Mouse (Mus musculus) heart, postnatal 4 days (tissue): Measurements from ENCODE around the gene Phf11d. TPM values are rescaled to one million over a fixed set of nuclear protein-coding genes. Genes with fewer than 3 reads are reported as not detected.
"Not testable (repeated sequence)": the region's sequence is repeated elsewhere in the genome, so short reads cannot be mapped to it uniquely, and the experiment has no call there.

Experiments
- DNase-seq: peaks from one replicate; pipeline ENCODE4 v3.0.0; 2021
- total RNA-seq, 2 experiments: library from RNA; stranded (reverse); gene quantifications; 2 replicates each; pipeline ENCODE4 v1.2.3; 2021

Phf11d gene
- 1 to 10 TPM; 5.6 to 6.2 TPM for total RNA-seq

- peak; percentile 52 for DNase-seq
Observed at GRCm38 (mm10) chr14:59365244-59365644, at the start of gene Phf11d. TSS of gene Phf11d (minus strand) at chr14:59365470.

GRCm38 (mm10) chr14:59414979-59415378, 49.7 kb upstream of the Phf11d start:
- not testable (repeated sequence) for DNase-seq

DNA sequence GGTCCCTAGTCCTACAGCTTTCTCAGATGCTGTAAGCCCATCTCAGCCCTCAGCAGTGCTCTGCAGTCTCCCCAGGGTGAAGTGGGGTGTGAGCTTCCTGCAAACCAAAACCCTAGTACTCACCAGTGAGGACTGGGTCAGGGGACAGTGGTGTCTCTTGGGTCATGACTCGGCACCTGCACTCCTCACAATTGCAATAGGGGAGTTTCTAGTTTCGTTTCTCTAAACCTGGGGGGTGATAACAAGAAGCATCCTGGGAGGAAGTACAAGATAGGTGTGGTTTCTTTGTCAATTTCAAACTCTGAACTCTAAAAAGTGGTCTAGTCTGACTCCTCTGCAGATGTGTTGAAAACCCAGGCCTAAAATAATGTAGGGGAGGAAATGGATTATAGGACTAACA, 31.7 kb upstream of the Phf11d start:
- no peak for DNase-seq

DNA sequence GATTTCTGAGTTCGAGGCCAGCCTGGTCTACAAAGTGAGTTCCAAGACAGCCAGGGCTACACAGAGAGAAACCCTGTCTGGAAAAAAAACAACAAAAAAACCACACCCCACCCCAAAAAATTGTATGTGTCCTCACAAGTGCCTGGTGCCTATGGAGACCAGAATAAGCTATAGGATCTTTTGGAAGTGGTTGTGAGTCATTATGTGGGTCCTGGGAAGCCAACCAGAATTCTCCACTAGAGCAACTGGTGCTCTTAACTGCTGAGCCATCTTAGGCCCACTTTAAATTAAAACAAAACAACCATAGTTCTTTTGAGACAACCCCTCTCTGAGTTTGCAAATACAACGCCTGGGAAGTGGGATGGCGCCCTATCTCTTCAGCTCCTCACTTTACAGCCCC, 30.0 kb upstream of the Phf11d start, which contains the start of gene Phf11c:
Gene Phf11c (minus strand): TSS at position 101 of the 400 bp plus-strand sequence.
- no peak for DNase-seq

DNA sequence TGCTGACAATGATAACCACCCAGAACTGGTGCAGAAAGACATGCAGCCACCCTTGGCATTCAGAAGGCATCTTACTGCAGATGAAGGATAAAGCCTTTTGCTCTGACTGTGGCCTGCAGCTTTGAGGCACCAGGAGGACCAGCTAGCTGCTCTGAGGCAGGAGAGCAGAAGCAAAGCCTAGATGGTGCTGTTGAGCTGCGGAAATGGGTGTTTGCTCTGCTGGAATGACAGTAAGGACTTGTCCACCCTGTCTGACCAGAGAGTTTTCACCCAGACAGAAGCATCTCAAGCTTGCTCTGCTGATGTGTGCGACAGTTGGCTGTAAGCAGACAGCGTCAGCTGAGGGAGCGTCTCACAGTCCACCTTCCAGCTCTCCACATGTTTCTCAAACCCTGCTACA, 24.9 kb upstream of the Phf11d start:
- DNase-seq, result peak; percentile 49

DNA sequence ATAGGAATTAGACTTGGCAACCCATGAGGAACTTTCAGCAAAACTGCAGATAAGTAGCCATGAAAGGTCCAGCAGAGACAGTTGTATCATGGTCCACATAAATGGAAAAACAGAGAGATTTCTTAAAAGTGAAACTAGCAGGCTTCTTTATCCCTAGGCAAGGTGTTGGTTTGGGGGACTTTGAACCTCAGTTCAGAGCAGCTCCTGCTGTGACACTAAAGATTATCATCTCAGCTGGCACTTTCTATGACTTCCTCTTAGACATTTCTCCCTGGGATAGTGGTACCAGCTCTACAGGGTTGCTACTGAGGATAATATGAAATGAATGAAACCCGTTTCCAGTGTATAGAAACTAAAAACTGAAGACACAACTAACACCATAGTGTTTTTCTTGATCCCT, 24.3 kb upstream of the Phf11d start:
- no peak for DNase-seq

GRCm38 (mm10) chr14:59370348-59371068, 5.2 kb upstream of the Phf11d start:
- DNase-seq, result no peak

GRCm38 (mm10) chr14:59366386-59367105, 1.3 kb upstream of the Phf11d start:
- no peak for DNase-seq

- not testable (repeated sequence) for DNase-seq
Observed at GRCm38 (mm10) chr14:59341189-59341588, 24.1 kb downstream of the Phf11d start, which contains the start of gene Phf11b. TSS of gene Phf11b (minus strand) at chr14:59341351.

DNA sequence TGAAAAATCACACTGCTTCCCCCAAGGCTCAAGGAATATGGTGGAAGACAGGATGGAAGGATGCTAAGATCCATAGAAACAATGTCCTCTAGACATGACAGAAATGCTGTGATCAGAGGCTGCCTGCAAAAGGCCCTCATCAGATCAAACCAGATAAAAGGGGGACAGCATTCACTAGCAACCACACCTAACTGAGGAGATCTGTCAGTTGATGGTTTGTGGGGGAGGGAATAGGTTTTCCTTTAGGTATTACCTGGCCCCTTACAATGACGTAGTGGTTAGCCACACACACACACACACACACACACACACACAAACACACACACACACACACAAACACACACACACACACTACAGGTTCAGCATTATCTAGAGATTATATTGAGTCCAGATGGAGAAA, 25.7 kb downstream of the Phf11d start:
- DNase-seq, result no peak

- not testable (repeated sequence) for DNase-seq
Observed at GRCm38 (mm10) chr14:59336056-59336455, 29.2 kb downstream of the Phf11d start.

GRCm38 (mm10) chr14:59330499-59330898, 34.8 kb downstream of the Phf11d start:
- peak; percentile 46 for DNase-seq

DNA sequence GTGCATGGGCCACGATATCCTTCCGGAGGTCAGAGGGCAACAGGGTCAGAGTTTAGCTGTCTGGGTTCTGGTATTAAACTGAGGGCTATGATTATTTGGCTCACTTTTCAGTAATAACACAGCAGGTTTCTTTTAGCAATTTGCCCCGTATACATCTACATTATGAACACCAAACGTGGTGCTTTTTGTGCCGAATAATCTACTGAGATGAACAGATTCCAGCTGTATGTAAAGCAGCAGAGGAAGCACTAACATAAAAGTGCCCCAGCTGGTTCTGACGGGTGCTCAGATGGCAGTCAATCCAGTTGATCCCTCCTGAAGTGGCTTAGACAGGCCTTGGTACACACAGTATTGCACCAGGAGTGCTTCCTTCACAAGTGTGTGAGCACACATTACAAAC, 45.3 kb downstream of the Phf11d start:
- DNase-seq, result not testable (repeated sequence)

DNA sequence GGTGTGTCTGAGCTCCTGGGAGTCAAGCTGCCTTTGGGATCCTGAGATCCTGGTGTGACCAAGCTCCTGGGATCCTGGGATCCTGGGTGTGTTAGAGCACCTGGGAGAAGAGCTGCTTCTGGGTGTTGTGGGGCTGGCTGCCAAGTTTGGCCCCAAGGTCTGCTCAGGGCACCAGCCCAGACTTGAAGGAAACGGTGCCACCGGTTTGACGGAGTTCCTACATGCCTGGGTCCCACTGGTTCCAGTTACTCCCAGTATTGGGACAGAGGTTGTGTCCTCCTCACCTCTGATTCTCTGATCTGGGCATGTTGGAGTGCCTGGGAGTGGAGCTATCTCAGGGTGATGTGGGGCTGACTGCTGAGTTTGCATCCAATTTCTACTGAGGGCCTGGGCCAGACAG, 46.2 kb downstream of the Phf11d start:
- not testable (repeated sequence) for DNase-seq

Other genes with a start within 250 kb of the Phf11d start
- gene 1700129C05Rik, start 222.6 kb downstream of the Phf11d start, total RNA-seq, result not detected
- not detected for gene Gm5142, start 186.7 kb downstream of the Phf11d start, total RNA-seq
- gene Rcbtb1, start 164.3 kb downstream of the Phf11d start, total RNA-seq, result 10 to 100 TPM; 17.3 to 18.0 TPM
- not detected for gene Gm6904, start 105.3 kb downstream of the Phf11d start, total RNA-seq
- under 1 TPM; 0.19 to 0.32 TPM for gene Phf11a, start 67.9 kb downstream of the Phf11d start, total RNA-seq
- under 1 TPM; 0.31 to 0.41 TPM for gene Phf11b, start 24.1 kb downstream of the Phf11d start, total RNA-seq
- under 1 TPM; 0.77 to 0.91 TPM for gene Phf11c, start 29.9 kb upstream of the Phf11d start, total RNA-seq
- gene Setdb2, start 75.4 kb upstream of the Phf11d start, total RNA-seq, result 10 to 100 TPM; 11.7 to 12.8 TPM
- gene Cab39l, start 75.5 kb upstream of the Phf11d start, total RNA-seq, result 10 to 100 TPM; 19.3 to 22.5 TPM
- 10 to 100 TPM; 28.8 to 30.0 TPM for gene Cdadc1, start 232.5 kb upstream of the Phf11d start, total RNA-seq